Mouse (Mus musculus): ENCODE results near the gene Magi1.

Gene Magi1

DNA sequence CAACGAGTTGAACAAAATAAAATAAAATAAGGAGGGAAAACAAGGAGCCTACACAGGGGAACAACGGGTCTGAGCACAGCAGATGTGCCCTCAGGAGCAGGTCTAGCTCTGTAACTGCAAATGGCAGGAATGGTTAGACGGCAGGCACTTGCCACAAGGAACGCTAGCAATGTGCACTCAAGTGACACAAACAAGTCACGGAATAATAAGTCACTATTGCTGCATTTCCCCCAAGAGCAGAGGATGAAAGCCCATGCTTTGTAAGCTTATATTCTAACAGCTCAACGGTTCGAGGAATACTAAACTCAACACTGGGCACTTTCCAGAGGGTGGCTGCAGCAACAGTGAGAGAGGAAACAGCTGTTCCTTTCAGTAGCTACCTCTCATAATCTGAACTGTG lies 462.2 kb downstream of the Magi1 start:
- DNase-seq (ENCODE audit: low read depth): no peak

GRCm38 (mm10) chr6:93819888-93820287 lies 463.8 kb downstream of the Magi1 start:
- DNase-seq (ENCODE audit: low read depth): no peak

- no peak for DNase-seq (ENCODE audit: low read depth)
These were observed 464.4 kb downstream of the Magi1 start for GRCm38 (mm10) chr6:93819282-93819681.

- no peak for DNase-seq (ENCODE audit: low read depth)
These were observed 465.2 kb downstream of the Magi1 start for GRCm38 (mm10) chr6:93818494-93818893.

GRCm38 (mm10) chr6:93805407-93805936 lies 478.2 kb downstream of the Magi1 start:
- no peak for DNase-seq (ENCODE audit: low read depth)

DNA sequence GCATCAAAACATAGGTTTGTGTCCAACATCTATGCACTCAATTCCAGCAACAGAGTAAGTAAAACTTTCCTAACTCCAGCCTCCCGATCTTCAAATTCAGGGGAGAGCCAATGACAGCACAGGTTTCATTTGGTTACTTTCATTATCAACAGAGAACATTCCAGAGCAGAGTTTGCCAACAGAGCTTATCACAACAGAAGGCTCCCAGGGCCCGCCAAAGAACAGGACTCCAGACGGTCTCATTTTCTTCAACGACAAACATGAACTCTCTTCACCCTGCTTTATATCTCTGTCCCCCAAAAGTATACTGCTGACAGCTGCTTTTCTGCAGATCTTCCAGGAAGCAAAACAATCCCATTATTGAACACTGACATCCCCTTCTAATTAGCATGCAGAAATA lies 481.3 kb downstream of the Magi1 start:
- DNase-seq (ENCODE audit: low read depth): no peak

DNA sequence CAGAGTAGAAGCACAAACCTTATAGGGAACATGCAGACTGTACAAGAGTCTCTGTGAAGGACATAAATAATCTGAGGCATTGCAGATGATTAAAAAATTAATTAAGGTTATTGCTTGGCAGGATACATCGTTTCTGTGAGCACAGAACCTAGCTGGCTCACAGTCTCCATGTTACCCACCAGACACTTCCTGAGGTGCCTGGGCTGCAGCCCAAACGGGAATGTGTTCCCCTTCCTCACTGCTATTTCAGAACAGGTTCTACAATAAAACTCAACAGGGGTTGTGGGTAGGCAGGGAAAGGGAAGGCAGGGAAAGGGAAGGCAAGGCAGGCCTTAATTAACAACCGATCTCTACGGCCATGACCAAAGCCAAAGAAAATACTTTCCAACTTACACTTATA lies 483.3 kb downstream of the Magi1 start:
- no peak for DNase-seq (ENCODE audit: low read depth)

DNA sequence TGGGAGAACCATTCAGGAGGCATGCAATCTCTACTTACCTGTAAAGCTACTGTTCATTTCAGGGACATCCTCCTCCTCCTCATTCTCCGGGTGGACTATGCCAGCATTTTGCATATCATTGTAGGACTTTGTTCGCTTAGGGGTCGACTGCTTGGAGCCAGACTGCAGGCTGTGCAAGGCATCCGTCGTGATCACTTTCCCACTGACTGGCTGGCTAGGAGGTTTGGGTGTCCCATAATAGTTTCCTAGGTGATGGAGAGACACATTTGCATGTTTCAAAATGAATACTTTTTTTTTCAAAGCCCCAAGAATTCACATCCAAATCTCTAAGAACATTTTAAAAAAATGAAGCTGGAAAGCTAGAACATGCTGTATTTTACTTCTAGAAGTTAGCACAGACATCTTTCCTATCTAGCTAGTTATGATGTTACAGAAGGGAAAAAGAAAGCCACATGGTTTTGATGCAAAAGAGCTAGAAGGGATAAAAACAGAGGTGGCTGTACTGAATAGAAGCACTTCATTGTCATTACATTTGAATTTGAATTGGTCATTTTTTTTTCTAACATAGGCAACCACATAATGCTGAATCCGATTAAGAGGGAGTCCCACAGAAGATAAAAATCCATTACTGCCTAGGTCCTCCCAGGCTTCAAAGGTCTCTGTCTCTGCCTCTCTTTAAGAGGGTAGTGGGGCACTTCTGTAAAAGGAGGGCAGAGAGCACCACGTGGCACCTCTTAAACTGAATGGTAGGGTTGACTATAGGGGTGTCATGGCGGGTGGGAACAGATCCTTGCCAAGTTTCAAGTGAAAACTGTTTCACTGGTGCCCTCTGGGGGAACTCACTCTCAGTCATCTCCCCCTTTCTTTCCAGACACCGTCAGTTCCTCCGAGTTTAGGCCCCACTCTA lies 491.2 kb downstream of the Magi1 start:
- DNase-seq (ENCODE audit: low read depth): no peak

- no peak for DNase-seq (ENCODE audit: low read depth)
These were observed 494.0 kb downstream of the Magi1 start for GRCm38 (mm10) chr6:93789721-93790120.

GRCm38 (mm10) chr6:93787042-93787441 lies 496.7 kb downstream of the Magi1 start:
- no peak for DNase-seq (ENCODE audit: low read depth)

DNA sequence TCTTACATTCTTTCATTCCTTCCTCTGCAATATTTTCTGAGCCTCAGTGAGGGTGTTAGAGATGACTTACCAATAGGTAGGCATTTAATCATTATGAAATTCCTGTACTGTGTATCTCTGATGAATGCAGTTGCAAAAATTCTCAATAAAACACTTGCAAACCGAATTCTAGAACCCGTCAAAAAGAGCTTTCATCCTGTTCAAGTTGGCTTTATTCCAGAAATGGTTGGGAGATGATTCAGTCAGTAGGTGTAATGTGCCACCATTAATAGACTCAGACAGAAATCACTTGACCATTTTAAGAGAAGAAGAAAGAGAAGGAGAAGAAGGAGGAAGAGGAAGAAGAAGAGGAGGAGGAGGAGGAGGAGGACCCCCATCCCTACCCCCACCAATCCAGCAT lies 497.5 kb downstream of the Magi1 start:
- no peak for DNase-seq (ENCODE audit: low read depth)

GRCm38 (mm10) chr6:93771081-93771480 lies 512.6 kb downstream of the Magi1 start:
- DNase-seq (ENCODE audit: low read depth): no peak

DNA sequence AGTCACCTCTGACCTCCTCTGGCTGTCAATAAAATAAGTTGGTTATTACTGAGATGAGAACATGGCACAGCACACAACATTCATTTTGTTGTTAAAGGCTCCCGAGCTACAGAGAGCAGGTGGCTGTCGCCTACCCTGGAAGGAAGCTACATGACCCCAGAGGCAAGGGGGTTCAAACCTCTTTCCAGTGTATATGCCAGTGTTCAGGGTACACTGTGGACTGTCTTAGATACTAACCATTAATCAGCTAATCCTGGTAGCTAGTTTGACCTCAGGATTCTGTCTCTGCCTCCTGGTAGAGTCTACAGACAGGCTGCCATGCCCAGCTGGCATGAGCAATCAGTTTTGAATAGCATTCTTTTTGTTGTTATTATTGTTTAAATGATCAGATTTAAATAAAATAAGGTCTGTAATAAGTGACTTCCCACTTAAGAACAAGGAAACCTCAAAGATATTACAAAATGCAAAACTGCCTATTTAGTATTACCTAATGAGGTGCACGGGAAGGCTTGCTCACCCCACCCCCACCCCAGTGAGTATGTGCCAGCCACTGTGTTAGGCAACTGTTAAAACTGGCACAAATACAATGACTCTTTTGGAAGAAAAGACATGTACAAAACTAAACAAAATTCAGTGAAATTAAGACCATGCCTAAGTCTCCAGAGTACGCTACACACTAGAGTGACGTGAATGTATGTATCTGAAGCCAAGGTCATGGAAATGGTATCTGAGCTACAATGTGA lies 513.3 kb downstream of the Magi1 start:
- DNase-seq (ENCODE audit: low read depth): no peak

DNA sequence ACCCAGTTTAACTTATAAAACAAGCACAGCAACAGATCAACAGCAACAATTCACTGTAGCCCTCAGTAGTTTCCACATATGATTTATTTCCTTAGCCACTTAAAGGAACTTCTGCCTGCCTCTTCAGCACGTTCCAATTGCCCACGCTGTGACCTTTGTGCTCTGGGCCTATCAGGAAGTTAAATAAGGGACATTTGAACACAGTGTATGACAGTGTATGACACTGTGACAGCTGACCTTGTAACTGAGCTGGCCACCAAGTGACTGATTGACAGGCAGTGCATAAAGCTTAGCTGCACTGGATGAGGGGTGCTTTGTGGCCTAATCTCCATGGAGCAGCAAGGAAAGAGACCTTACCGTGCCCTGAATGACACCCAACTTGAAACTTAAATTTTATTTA lies 525.6 kb downstream of the Magi1 start:
- no peak for DNase-seq (ENCODE audit: low read depth)

GRCm38 (mm10) chr6:93757353-93758087 lies 526.2 kb downstream of the Magi1 start:
- DNase-seq (ENCODE audit: low read depth): peak; percentile 55

DNA sequence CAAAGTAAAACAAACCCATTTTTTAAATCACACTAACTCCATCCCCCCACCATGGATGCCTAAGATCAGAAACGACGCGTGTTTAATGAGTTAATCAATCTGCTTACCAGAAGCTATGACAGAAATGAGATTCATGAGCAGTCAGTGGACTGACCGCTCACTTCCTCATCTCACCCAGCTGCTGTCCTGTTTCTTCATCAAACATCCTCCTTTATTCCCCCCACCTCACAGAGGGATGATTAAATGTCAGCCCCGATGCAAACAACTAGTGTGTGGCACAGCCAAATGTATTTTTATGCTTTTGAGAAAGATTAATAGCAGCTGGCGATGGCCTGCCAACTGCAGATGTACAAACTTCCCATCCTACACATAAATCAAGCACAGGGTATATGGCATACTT lies 540.6 kb downstream of the Magi1 start:
- DNase-seq (ENCODE audit: low read depth): no peak

DNA sequence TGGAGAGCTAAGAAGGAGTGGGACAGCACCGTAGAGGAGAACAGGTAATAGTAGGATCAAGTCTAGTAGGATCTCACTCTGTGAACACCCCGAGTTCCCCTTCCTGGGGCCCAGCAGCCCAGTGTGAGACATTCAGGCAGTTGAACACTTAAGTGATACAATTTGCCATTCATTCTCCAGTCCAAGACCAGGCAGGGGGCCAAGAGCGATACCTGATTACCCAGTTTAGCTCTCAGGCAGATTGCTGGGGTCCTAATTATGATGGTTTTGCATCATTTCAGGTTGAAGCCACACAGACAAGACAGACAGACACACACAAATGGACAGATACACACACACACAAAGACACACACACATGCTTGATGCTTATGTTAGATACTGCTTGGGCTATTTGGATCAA lies 543.9 kb downstream of the Magi1 start:
- DNase-seq (ENCODE audit: low read depth): no peak

DNA sequence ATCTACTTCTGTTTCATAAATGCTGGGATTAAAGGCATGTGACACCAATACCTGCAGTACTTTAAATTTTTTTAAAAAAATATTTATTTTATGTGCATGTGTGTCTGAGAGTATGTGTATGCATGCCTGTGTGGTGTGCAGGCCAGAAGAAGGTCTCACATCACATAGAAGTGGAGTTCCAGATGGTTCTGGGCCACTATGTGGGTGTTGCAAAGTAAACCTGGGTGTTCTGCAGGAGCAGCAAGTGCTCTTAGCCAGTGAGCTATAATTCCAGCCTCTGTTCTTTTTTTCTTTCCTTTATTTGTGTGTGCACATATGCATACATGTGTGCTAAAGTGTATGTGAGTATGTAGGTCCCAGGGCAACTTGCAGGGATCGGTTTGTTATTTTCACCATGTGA lies 546.6 kb downstream of the Magi1 start:
- DNase-seq (ENCODE audit: low read depth): no peak

DNA sequence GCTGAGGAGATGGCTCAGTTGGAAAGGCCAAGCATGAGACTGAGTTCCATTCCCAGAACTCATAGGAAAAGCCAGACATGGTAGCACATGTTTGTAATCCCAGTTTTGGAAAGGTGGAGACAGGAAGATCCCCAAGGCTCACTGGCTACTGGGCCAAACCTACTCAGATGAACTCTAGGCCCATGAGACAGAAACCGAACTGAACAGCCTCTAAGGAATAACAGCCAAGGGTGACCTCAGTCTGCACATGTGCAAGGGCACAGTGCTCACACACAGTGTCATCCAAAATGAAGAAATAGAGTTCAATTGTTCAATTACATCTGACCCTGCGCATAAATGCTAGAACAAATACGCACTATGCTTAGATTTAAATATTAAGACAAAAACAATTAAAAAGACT lies 547.6 kb downstream of the Magi1 start:
- DNase-seq (ENCODE audit: low read depth): no peak

GRCm38 (mm10) chr6:93733800-93734199 lies 549.9 kb downstream of the Magi1 start:
- DNase-seq (ENCODE audit: low read depth): no peak

DNA sequence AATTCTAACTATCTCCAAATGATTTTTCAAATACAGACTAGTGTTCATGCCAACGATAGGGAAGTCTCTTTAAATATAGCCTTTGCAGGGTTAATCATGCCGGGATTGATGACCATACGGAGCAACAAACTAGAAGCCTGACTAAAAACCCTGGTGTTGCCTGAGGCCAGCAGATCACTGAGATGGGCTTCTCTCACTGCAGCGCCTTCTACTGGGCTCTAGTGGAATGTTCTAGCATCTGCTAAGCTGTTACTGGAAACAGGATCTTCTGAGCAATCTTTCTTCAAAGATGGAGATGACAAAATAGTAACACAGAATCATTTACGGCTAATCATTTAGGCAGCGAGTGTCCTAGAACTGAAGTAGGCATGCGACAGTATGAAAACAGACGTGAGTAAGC lies 554.0 kb downstream of the Magi1 start:
- no peak for DNase-seq (ENCODE audit: low read depth)

GRCm38 (mm10) chr6:93728791-93729190 lies 554.9 kb downstream of the Magi1 start:
- DNase-seq (ENCODE audit: low read depth): no peak

All from c-Kit-positive CD71-negative TER-119-negative erythroid progenitor cells, embryonic 14.5 days (primary cell).